In the genomic region with DNA sequence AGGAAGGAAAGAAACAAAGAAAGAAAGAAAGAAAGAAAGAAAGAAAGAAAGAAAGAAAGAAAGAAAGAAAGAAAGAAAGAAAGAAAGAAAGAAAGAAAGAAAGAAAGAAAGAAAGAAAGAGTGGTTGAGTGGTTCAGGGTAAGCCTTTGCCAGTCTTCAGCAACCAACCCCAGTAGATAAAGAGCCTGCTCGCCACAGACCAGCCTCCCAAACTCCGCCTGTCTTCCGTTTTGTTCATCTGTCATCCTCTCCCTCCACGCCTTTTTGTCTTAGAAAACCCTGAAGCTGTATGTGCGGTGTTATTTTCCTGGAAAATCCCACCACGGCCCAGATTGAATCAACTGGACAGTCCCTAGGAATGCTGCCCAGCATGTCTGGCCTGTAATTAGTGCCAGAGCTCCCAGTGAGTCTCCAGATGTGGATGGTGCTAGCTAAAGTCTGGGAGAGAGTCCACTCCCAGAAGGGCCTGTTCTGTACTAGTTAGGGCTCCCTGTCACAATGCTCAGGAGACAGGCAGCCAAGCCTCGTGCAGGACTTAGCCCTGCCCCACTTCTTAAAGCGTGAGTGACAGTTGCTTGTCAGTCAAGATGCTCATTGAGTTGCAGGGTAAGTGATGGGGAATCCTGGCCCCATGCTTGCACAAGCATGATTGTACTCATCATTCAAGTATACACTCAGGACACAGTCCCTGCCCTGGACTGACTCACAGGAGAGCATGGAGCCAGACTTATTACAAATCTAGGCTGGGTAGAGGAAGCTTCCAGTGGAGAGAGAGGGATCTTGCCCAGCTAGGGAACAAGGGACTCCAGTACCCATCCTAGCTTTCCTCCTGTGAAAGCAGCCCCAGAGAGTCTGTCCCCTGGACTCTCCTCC, we compare ENCODE assay signal across 19 mouse cellular contexts.
DNase-seq lines count a peak whose midpoint lies in the region; ATAC-seq lines count a peak whose summit lies in the region.
"Had no signal": no experiment of that assay in that cellular context is flagged by ENCODE, and none has a peak within 500 bp of the region (broad histone marks: within the 10 kb centered on the region; RNA-seq: fewer than 3 reads in every experiment).

No protein-coding gene starts in this region.

- no peak overlapping the region for H3K4me2 ChIP-seq in forebrain, embryonic 13.5 days
- H3K4me2 ChIP-seq in forebrain, embryonic 11.5 days (ENCODE audit: low read depth, low read length, severe bottlenecking): no peak overlapping the region
- no peak overlapping the region for H3K4me2 ChIP-seq in limb, embryonic 11.5 days (ENCODE audit: low read depth, severe bottlenecking)
- H3K4me2 ChIP-seq: neural tube, embryonic 13.5 days; stomach, embryonic 15.5 days had no signal

- peaks cover 26% of the 10 kb centered on the region for H3K36me3 ChIP-seq in forebrain, embryonic 13.5 days (ENCODE audit: poor library complexity, severe bottlenecking)
- H3K36me3 ChIP-seq in forebrain, embryonic 11.5 days (ENCODE audit: control insufficient read depth, insufficient read depth, low read length): no peaks in the 10 kb centered on the region
- H3K36me3 ChIP-seq in limb, embryonic 11.5 days (ENCODE audit: control insufficient read depth, insufficient read depth, low read length): no peaks in the 10 kb centered on the region
- H3K36me3 ChIP-seq: heart, embryonic 15.5 days; liver, embryonic 12.5 days; stomach, embryonic 15.5 days had no signal

- 0 out of 2 replicates have a peak overlapping the region, but pooled peaks have one; percentile 12 for H3K9ac ChIP-seq in forebrain, embryonic 13.5 days
- H3K9ac ChIP-seq in forebrain, embryonic 11.5 days (ENCODE audit: low read length): no peak overlapping the region
- no peak overlapping the region for H3K9ac ChIP-seq in limb, embryonic 11.5 days (ENCODE audit: low read length)
- H3K9ac ChIP-seq: heart, embryonic 15.5 days; hindbrain, embryonic 12.5 days; neural tube, embryonic 13.5 days; stomach, embryonic 15.5 days had no signal

- H3K9me3 ChIP-seq in forebrain, embryonic 13.5 days (replicated peaks): no peaks in the 10 kb centered on the region
- H3K9me3 ChIP-seq in forebrain, embryonic 11.5 days (ENCODE audit: control insufficient read depth, low read length): no peaks in the 10 kb centered on the region
- no peaks in the 10 kb centered on the region for H3K9me3 ChIP-seq in limb, embryonic 11.5 days (ENCODE audit: control insufficient read depth, low read length)
- H3K9me3 ChIP-seq: heart, embryonic 15.5 days; hindbrain, embryonic 12.5 days; liver, embryonic 12.5 days; neural tube, embryonic 13.5 days; stomach, embryonic 15.5 days had no signal

- intact Hi-C loops in heart, postnatal 25 days (cut with DNase I): no loop called here

- H3K4me3 ChIP-seq in forebrain, embryonic 13.5 days: no peak overlapping the region
- H3K4me3 ChIP-seq in forebrain, embryonic 11.5 days (ENCODE audit: low read depth, low read length): no peak overlapping the region
- no peak overlapping the region for H3K4me3 ChIP-seq in limb, embryonic 11.5 days (ENCODE audit: low read depth, low read length)
- H3K4me3 ChIP-seq: heart, embryonic 15.5 days; hindbrain, embryonic 12.5 days; liver, embryonic 12.5 days; neural tube, embryonic 13.5 days; stomach, embryonic 15.5 days had no signal

- H3K27ac ChIP-seq in forebrain, embryonic 13.5 days: no peak overlapping the region
- H3K27ac ChIP-seq in forebrain, embryonic 11.5 days (ENCODE audit: low read depth, low read length): no peak overlapping the region
- H3K27ac ChIP-seq in limb, embryonic 11.5 days (replicated peaks; ENCODE audit: low read depth, low read length): no peak overlapping the region
- H3K27ac ChIP-seq: heart, embryonic 15.5 days; hindbrain, embryonic 12.5 days; liver, embryonic 12.5 days; neural tube, embryonic 13.5 days; stomach, embryonic 15.5 days had no signal

- H3K4me1 ChIP-seq in forebrain, embryonic 13.5 days: peaks cover 5% of the 10 kb centered on the region; the same call in 1 of the 2 replicates
- H3K4me1 ChIP-seq in forebrain, embryonic 11.5 days (replicated peaks; ENCODE audit: control insufficient read depth, insufficient read depth, low read length): no peaks in the 10 kb centered on the region
- H3K4me1 ChIP-seq in limb, embryonic 11.5 days (ENCODE audit: control insufficient read depth, insufficient read depth, low read length): peaks cover 10% of the 10 kb centered on the region
- H3K4me1 ChIP-seq: neural tube, embryonic 13.5 days; stomach, embryonic 15.5 days had no signal

- no peak for ATAC-seq in forebrain, embryonic 13.5 days
- ATAC-seq in forebrain, embryonic 11.5 days (replicated peaks; ENCODE audit: low FRiP score): no peak
- ATAC-seq in limb, embryonic 11.5 days (ENCODE audit: insufficient number of reproducible peaks, low FRiP score, low TSS enrichment, low read depth): 0 out of 2 replicates have a peak, but pooled peaks have one; percentile 19
- ATAC-seq: forebrain, embryonic 14.5 days; liver, embryonic 12.5 days had no signal

- H3K27me3 ChIP-seq in forebrain, embryonic 13.5 days: no peaks in the 10 kb centered on the region
- H3K27me3 ChIP-seq in forebrain, embryonic 11.5 days (ENCODE audit: control insufficient read depth, insufficient read depth, low read length): no peaks in the 10 kb centered on the region
- no peaks in the 10 kb centered on the region for H3K27me3 ChIP-seq in limb, embryonic 11.5 days (ENCODE audit: control insufficient read depth, insufficient read depth, low read length)
- H3K27me3 ChIP-seq: heart, embryonic 15.5 days; neural tube, embryonic 13.5 days; stomach, embryonic 15.5 days had no signal

- WGBS in forebrain, embryonic 13.5 days: 56% methylated on average over 8 of the region's 8 CpGs
- WGBS in forebrain, embryonic 11.5 days: 69% methylated on average over 8 of the region's 8 CpGs
- WGBS in limb, embryonic 11.5 days: 25% methylated on average over 8 of the region's 8 CpGs

- DNase-seq in forebrain, embryonic 11.5 days (ENCODE audit: low spot score): no peak
- peak; percentile 78 for DNase-seq in MN1 (ENCODE audit: low spot score)
- peak; percentile 49 for DNase-seq in embryo, embryonic 11 days
- peak; percentile 56 for DNase-seq in limb, embryonic 11.5 days (ENCODE audit: low spot score)
- no peak for DNase-seq in kidney, postnatal 25 days
- DNase-seq in heart, postnatal 25 days (ENCODE audit: low spot score): no peak
- no peak for DNase-seq in layer of hippocampus, adult 9-11 months
- DNase-seq: cerebellum, adult 9-10 months; heart, adult 11 months; kidney, adult 11 months; right cerebral cortex, postnatal 4 days; thymus, postnatal 25 days had no signal

Comparison
In these comparisons a context has a peak if more than half of its experiments do, and no peak if none do; other contexts are left out.
1. DNase-seq: peak in MN1 (single experiment), embryo, embryonic 11 days (single experiment) and limb, embryonic 11.5 days (single experiment); none in forebrain, embryonic 11.5 days (single experiment), kidney, postnatal 25 days (0 of 2), heart, postnatal 25 days (single experiment) and layer of hippocampus, adult 9-11 months (single experiment).